Mouse (Mus musculus): ENCODE measurements around the gene Prx. TPM values are rescaled to one million over a fixed set of nuclear protein-coding genes. Genes with fewer than 3 reads are reported as not detected.
A peak's percentile ranks its signal among the peaks of the same experiment; 100 is the strongest.

Prx gene
- polyA plus RNA-seq, 1 experiment, result 4.2 TPM

DNA sequence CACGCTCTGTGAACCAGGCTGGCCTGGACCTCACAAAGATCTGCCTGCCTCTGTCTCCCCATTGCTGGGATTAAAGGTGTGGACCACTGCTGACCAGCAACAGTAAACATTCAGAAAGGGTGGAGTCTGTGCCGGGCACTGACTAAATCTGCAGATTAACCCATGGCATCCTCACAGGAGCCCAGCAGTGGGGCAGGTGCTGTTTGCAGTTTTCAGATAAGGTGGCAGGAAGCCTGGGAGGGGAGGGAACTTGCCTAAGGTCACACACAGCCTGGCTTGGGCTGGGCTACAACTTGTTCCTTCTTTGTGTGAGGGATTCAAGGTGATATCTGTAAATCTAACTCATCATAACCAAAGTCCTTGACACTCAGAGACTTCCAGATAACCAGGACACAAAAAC lies 41.4 kb downstream of the Prx start:
- TF ChIP-seq EP300 (IDR thresholded peaks at IDR 0.05; ENCODE audit: insufficient read depth, low read depth, low read length), result no peak
- no peak for TF ChIP-seq POLR2A (IDR thresholded peaks at IDR 0.05; ENCODE audit: insufficient read depth, low read length)
- TF ChIP-seq CTCF (IDR thresholded peaks at IDR 0.05; ENCODE audit: low read depth, low read length), result no peak
- H3K27me3 ChIP-seq (ENCODE audit: control insufficient read depth, insufficient read depth, low read length, poor library complexity, severe bottlenecking), result no peaks in the 10 kb centered on the region
- no peak overlapping the region for H3K4me3 ChIP-seq (ENCODE audit: low read depth, low read length)
- H3K9me3 ChIP-seq (replicated peaks; ENCODE audit: control insufficient read depth, insufficient read depth, low read length, poor library complexity, severe bottlenecking), result no peaks in the 10 kb centered on the region
- no peak overlapping the region for H3K27ac ChIP-seq (ENCODE audit: insufficient read depth, low read length)
- H3K4me1 ChIP-seq (ENCODE audit: control insufficient read depth, insufficient read depth, low read length), result no peaks in the 10 kb centered on the region
- H3K9ac ChIP-seq (ENCODE audit: low read depth, poor library complexity, severe bottlenecking), result no peak overlapping the region
- H3K36me3 ChIP-seq (ENCODE audit: control insufficient read depth, insufficient read depth, low read length, poor library complexity, severe bottlenecking), result peaks cover 7% of the 10 kb centered on the region

DNA sequence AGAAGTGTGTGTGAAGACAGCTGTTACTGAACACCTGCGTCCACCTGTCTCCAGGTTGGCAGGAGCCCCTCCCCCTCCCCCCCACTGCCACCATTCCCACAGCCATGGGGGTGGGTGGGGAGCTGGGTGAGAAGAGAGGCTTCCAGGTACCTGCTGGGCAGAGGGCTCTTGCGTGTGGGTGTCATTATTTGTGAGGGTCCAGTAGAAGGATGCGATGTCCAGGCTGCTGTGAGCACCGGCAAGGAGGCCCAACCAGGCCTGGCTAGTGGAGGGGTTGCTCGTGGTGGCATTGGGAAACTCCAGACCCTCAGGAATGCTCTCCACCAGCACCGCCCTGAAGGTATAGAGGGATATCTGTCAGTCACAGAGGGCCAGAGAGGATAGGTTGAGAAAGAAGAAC lies 41.8 kb downstream of the Prx start:
- TF ChIP-seq EP300 (IDR thresholded peaks at IDR 0.05; ENCODE audit: insufficient read depth, low read depth, low read length) (no peak), CTCF (IDR thresholded peaks at IDR 0.05; ENCODE audit: low read depth, low read length) (no peak), POLR2A (IDR thresholded peaks at IDR 0.05; ENCODE audit: insufficient read depth, low read length) (no peak)
- H3K9ac ChIP-seq (ENCODE audit: low read depth, poor library complexity, severe bottlenecking), result no peak overlapping the region
- H3K9me3 ChIP-seq (replicated peaks; ENCODE audit: control insufficient read depth, insufficient read depth, low read length, poor library complexity, severe bottlenecking), result no peaks in the 10 kb centered on the region
- H3K27ac ChIP-seq (ENCODE audit: insufficient read depth, low read length), result no peak overlapping the region
- H3K4me3 ChIP-seq (ENCODE audit: low read depth, low read length), result no peak overlapping the region
- H3K36me3 ChIP-seq (ENCODE audit: control insufficient read depth, insufficient read depth, low read length, poor library complexity, severe bottlenecking), result peaks cover 3% of the 10 kb centered on the region
- H3K4me1 ChIP-seq (ENCODE audit: control insufficient read depth, insufficient read depth, low read length), result no peaks in the 10 kb centered on the region
- H3K27me3 ChIP-seq (ENCODE audit: control insufficient read depth, insufficient read depth, low read length, poor library complexity, severe bottlenecking), result no peaks in the 10 kb centered on the region

DNA sequence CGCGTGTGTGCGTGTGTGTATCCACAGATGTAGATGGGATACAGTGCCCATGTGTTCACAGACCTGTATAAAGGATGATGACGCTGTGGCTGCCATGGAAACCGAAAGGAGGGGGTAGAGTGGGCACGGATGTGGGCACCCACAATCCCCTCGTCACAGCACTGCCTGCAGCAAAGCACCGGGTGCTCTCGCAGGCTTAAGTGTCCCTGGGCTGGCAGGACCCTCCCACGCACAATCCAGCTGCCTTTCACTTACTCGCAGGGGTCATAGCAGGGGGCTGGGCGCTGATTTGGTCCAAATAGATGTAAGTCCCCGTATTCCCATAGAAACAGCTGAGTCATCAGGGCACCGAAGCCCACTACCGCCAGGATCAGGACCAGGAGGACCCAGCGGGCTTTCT lies 42.3 kb downstream of the Prx start:
- Histone ChIP-seq H3K9me3 (replicated peaks; ENCODE audit: control insufficient read depth, insufficient read depth, low read length, poor library complexity, severe bottlenecking) (no peaks in the 10 kb centered on the region), H3K27ac (ENCODE audit: insufficient read depth, low read length) (no peak overlapping the region), H3K36me3 (ENCODE audit: control insufficient read depth, insufficient read depth, low read length, poor library complexity, severe bottlenecking) (no peaks in the 10 kb centered on the region; the same call in 1 of the 2 replicates), H3K4me3 (ENCODE audit: low read depth, low read length) (no peak overlapping the region; the same call in 1 of the 2 replicates), H3K9ac (ENCODE audit: low read depth, poor library complexity, severe bottlenecking) (peak overlapping the region; percentile 40; the same call in 1 of the 2 replicates), H3K4me1 (ENCODE audit: control insufficient read depth, insufficient read depth, low read length) (no peaks in the 10 kb centered on the region), H3K27me3 (ENCODE audit: control insufficient read depth, insufficient read depth, low read length, poor library complexity, severe bottlenecking) (no peaks in the 10 kb centered on the region)
- no peak for TF ChIP-seq POLR2A (IDR thresholded peaks at IDR 0.05; ENCODE audit: insufficient read depth, low read length)
- no peak for TF ChIP-seq CTCF (IDR thresholded peaks at IDR 0.05; ENCODE audit: low read depth, low read length)
- TF ChIP-seq EP300 (IDR thresholded peaks at IDR 0.05; ENCODE audit: insufficient read depth, low read depth, low read length), result no peak

DNA sequence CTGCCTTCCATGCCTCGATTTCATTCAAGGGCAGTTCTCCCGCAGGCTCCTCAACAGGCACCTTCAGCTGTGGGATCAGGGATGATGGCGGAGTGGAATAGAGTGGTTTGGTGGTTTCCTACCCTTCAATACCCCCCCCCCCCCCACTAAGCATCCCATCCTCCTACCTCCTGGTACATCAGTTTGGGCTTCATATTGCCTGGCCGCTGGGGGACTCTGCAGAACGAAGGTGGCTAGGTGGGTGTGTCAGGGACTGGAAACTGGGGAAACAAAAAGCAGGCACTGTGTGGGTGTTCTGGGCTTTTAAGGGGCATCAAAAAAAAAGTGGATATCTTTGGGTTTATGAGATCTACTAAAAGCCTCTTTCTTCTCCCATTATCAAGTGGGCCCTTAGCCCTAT lies 42.8 kb downstream of the Prx start:
- Histone ChIP-seq H3K9me3 (replicated peaks; ENCODE audit: control insufficient read depth, insufficient read depth, low read length, poor library complexity, severe bottlenecking) (no peaks in the 10 kb centered on the region), H3K36me3 (ENCODE audit: control insufficient read depth, insufficient read depth, low read length, poor library complexity, severe bottlenecking) (no peaks in the 10 kb centered on the region; the same call in 1 of the 2 replicates), H3K27me3 (ENCODE audit: control insufficient read depth, insufficient read depth, low read length, poor library complexity, severe bottlenecking) (no peaks in the 10 kb centered on the region), H3K4me3 (ENCODE audit: low read depth, low read length) (peak overlapping the region; percentile 58), H3K27ac (ENCODE audit: insufficient read depth, low read length) (no peak overlapping the region), H3K4me1 (ENCODE audit: control insufficient read depth, insufficient read depth, low read length) (no peaks in the 10 kb centered on the region), H3K9ac (ENCODE audit: low read depth, poor library complexity, severe bottlenecking) (peak overlapping the region; percentile 40)
- TF ChIP-seq EP300 (IDR thresholded peaks at IDR 0.05; ENCODE audit: insufficient read depth, low read depth, low read length) (no peak), CTCF (IDR thresholded peaks at IDR 0.05; ENCODE audit: low read depth, low read length) (no peak), POLR2A (IDR thresholded peaks at IDR 0.05; ENCODE audit: insufficient read depth, low read length) (no peak)

DNA sequence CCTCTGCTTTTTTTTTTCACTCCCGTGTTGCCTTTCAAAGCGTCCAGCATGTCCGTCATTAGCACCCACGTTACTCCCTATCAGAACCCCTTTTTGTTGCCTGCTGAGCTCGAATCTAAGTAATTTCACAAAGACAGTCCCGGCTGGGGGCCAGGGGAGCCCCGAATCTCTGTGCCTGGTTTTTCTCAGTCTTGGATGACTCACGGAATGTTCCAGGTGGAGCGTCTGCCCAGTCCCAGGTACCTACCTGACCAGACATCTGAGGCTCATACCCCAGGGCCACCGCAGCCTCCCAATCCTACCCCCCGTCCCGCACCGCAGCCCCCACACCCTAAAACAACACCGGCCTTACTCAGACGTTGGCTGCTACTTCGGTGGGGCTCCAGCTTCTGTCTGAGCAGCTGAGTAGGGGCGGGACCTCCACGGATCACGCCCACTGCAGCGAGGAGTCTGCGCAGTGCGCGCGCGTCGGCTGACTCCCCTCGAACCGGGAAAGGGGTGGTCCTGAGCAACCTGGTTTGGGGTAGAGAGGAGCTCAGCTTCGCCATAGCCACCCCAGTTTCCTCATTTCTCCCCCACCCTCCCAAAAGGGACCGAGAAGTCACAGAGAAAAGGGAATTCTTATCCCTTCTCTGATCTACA lies 43.4 kb downstream of the Prx start:
- Histone ChIP-seq H3K36me3 (ENCODE audit: control insufficient read depth, insufficient read depth, low read length, poor library complexity, severe bottlenecking) (no peaks in the 10 kb centered on the region; the same call in 1 of the 2 replicates), H3K4me3 (ENCODE audit: low read depth, low read length) (peak overlapping the region; percentile 58), H3K27ac (ENCODE audit: insufficient read depth, low read length) (no peak overlapping the region), H3K27me3 (ENCODE audit: control insufficient read depth, insufficient read depth, low read length, poor library complexity, severe bottlenecking) (no peaks in the 10 kb centered on the region), H3K9me3 (replicated peaks; ENCODE audit: control insufficient read depth, insufficient read depth, low read length, poor library complexity, severe bottlenecking) (no peaks in the 10 kb centered on the region), H3K4me1 (ENCODE audit: control insufficient read depth, insufficient read depth, low read length) (no peaks in the 10 kb centered on the region), H3K9ac (ENCODE audit: low read depth, poor library complexity, severe bottlenecking) (peak overlapping the region; percentile 40)
- TF ChIP-seq POLR2A (IDR thresholded peaks at IDR 0.05; ENCODE audit: insufficient read depth, low read length), result peak; percentile 86
- TF ChIP-seq CTCF (IDR thresholded peaks at IDR 0.05; ENCODE audit: low read depth, low read length), result no peak

DNA sequence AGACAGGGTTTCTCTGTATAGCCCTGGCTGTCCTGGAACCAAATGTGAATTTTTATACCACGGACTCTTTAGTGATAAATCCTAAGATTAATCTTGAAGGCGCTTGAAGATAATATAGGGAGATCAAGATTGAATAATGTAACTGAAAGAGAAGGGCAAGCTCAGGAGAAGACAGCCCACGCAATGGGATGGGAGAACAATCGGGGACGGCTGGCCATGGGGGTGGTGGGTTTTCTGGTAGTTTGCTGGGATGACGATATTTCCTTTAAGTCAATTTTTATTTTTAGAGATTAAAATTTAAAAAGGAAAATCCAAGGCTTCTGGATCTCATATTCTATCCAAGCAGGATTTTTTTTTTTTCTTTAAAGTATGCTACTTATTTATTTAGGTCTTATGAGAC lies 43.9 kb downstream of the Prx start:
- H3K27me3 ChIP-seq (ENCODE audit: control insufficient read depth, insufficient read depth, low read length, poor library complexity, severe bottlenecking), result no peaks in the 10 kb centered on the region
- H3K9ac ChIP-seq (ENCODE audit: low read depth, poor library complexity, severe bottlenecking), result peak overlapping the region; percentile 40
- H3K27ac ChIP-seq (ENCODE audit: insufficient read depth, low read length), result no peak overlapping the region
- no peaks in the 10 kb centered on the region; the same call in 1 of the 2 replicates for H3K36me3 ChIP-seq (ENCODE audit: control insufficient read depth, insufficient read depth, low read length, poor library complexity, severe bottlenecking)
- H3K9me3 ChIP-seq (replicated peaks; ENCODE audit: control insufficient read depth, insufficient read depth, low read length, poor library complexity, severe bottlenecking), result no peaks in the 10 kb centered on the region
- no peaks in the 10 kb centered on the region for H3K4me1 ChIP-seq (ENCODE audit: control insufficient read depth, insufficient read depth, low read length)
- no peak overlapping the region for H3K4me3 ChIP-seq (ENCODE audit: low read depth, low read length)
- TF ChIP-seq EP300 (IDR thresholded peaks at IDR 0.05; ENCODE audit: insufficient read depth, low read depth, low read length) (no peak), CTCF (IDR thresholded peaks at IDR 0.05; ENCODE audit: low read depth, low read length) (no peak), POLR2A (IDR thresholded peaks at IDR 0.05; ENCODE audit: insufficient read depth, low read length) (no peak)

Data from ES-Bruce4 (cell line).